Mouse (Mus musculus) MN1 (cell line): ENCODE results near the gene Celsr1.

Source experiments
- DNase-seq: peaks from one replicate; pipeline ENCODE4 v3.0.0-alpha.2; 2016; ENCODE audit warnings: low spot score

Gene Celsr1

DNA sequence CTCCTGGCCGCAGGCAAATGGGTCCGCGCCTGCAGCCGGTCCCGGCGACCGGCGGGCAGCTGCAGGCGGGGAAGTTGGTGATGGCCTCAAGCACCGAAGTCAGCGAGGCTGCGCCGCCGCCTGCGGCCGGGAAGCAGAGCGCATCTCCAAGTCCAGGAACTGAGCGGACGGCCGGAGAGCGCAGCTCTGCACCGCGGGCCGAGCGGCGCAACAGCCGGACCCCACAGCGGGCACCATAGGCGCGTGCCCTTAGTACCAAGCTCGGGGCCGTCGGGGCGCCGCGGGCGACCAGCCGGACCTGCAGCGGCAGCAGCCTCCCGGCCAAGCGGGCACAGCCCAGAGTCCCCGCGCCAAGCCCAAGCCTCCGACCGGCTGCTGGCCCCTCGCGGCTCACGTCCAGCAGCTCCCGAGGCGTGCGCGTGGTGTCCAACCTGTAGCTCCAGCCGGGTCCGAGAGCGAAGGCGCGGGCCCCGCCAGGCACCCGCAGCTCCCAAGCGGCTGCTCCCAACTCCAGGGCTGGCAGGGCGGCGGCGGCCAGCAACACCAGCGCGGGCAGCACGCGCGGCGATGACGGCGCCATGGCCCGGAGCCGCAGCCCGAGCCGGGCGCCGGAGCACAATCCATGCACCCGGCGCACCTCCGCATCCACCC, at the start of gene Celsr1:
Gene Celsr1 (minus strand): TSS at position 587 of the 651 bp plus-strand sequence.
- DNase-seq: no peak

- peak; percentile 71 for DNase-seq
Observed at GRCm38 (mm10) chr15:86083261-86083741, 49.7 kb upstream of the Celsr1 start.

GRCm38 (mm10) chr15:86082551-86082961, 49.0 kb upstream of the Celsr1 start:
- no peak for DNase-seq

DNA sequence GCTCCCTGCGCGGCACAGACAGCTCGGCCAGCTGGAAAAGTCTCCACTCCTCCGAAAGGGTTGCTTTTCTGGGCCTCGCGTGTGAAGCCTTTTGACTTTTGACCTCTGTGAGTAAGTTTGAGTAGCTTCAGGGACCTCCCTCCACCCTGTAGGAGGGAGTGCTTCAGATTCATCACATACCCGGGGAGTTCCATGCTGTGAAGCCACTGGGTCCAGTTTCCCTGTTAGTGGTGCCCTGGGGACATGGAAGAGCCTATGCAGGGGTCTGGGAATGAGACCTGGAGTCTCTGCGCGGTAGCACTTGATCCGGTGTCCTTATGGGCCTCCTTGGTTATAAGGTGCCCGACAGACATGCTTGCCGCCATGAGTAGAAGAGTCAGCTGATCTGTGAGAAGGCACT, 48.1 kb upstream of the Celsr1 start:
- DNase-seq: no peak

DNA sequence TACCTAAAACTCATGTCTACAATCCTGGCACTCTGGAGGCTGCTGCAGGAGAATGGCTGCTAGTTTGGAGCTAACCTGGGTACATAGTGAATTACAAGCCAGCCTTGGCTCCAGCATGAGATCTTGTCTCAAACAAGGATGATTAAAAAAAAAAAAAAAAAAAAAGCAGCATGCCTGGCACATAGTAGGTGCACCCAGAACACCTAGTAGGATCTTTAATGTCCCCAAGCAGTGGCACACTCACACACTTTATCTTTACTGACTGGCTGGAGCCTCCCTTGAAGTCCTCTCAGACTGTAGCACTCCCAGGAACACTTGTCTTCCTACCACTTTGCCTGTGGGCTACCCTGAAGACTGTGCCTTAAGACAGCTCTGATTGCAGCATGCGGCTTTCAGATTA, 46.8 kb upstream of the Celsr1 start:
- no peak for DNase-seq

DNA sequence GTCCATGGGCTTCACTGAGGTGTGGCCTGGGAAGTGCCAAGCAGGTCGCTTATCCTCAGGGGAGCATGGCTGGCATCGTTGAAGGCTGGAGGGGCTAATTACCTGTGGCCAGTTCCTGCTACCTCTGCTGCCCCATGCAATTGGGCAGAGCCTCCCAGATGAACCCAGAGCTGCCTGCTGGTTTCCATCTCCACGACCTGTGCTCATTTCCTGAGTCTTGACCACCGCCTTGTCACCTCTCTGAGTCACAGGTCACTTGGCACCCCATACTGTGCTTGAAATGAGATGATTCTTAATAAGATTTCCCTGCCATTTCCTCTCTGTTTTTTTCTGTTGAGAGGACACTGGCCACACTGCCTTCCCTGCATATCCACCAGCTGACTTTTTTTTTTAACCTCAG, 46.3 kb upstream of the Celsr1 start:
- DNase-seq: peak; percentile 83

GRCm38 (mm10) chr15:86079467-86079866, 45.9 kb upstream of the Celsr1 start:
- DNase-seq: no peak

- no peak for DNase-seq
Observed at GRCm38 (mm10) chr15:86078481-86079216, 45.1 kb upstream of the Celsr1 start.

GRCm38 (mm10) chr15:86077934-86078333, 44.4 kb upstream of the Celsr1 start:
- no peak for DNase-seq

DNA sequence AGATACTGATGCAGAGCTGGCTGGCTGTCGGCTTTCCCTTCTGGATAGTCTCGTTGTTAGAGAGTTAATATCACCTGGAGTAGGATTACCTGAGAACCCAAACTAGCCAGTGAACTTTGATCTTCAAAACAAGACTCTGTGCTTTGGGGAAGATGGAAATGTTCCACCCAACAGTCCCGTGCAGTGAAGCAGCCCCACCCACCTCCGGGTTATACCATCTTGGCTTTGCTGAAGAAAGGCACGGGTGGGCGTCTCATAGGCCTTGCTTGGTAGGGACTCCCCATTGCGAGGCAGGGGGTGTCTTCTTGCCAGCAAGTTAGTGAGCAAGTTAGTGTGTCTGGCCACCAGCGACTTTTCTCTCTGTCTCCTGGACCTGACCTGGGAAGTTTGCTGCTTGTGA, 42.8 kb upstream of the Celsr1 start:
- DNase-seq: no peak

DNA sequence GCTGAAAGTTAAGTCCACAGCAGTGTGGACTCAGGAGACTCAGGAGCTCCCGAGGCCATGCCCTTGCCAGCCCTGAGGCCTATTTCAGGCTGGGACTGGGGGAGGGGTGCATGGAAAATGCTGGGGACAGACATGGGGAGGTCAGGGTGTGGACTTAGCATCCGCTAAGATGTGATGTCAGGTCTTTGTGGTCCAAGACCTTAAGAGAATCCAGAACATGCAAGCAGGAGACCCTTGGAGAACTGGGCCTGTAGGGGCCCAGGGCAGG, 42.4 kb upstream of the Celsr1 start:
- DNase-seq: no peak

DNA sequence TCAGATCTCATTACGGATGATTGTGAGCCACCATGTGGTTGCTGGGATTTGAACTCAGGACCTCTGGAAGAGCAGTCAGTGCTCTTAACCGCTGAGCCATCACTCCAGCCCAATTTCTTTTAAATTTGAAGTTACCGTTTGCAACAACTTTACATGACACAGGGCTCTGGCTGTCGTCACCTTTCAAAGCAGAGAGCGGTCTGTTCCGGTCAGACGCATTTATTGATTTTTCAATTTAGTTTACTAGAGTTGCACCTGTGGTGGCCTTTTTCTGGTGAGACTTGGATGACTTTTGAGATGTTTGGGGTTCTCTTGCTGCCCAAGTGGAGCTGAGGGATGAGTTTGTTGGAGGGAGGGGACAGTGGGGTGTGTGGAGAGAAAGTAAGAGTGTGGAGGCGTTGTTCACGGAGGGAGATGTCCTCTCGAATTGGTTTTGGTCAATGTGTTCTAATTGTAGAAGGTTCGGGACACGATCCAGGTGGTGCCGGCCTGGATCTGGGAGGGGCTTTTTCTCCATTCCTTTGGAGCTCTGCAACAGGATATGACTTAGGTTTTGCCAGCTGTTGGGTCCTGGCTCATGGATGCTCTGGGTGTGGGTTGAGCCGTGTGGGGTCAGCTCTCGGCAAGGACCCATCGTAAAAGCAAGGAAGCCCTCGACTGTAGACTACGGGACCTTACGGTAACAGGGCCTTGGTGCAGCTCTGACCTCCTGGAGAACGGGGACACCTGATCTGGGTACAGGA, 41.9 kb upstream of the Celsr1 start:
- no peak for DNase-seq

GRCm38 (mm10) chr15:86074171-86074937, 40.8 kb upstream of the Celsr1 start:
- DNase-seq: no peak

DNA sequence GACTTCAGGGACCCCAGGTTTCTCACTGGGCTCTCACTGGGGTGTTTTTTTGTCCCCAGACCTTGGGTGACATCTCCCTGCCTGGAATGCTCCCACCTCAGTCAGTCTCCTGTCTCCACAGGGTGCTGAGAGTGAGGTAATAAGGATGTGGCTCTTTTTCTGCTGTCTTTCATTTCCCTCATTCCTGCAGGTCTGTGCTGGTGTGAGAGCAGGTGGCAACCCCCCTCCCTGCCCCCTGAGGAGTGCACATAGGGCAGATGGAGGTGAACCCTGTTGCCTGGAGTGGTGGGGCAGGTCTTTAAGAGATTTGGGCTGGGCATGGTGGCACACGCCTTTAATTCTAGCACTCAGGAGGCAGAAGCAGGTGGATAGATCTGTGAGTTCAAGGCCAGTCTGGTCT, 37.6 kb upstream of the Celsr1 start:
- DNase-seq: no peak

- no peak for DNase-seq
Observed at GRCm38 (mm10) chr15:86070368-86070767, 36.8 kb upstream of the Celsr1 start.

GRCm38 (mm10) chr15:86069011-86069791, 35.6 kb upstream of the Celsr1 start:
- no peak for DNase-seq

DNA sequence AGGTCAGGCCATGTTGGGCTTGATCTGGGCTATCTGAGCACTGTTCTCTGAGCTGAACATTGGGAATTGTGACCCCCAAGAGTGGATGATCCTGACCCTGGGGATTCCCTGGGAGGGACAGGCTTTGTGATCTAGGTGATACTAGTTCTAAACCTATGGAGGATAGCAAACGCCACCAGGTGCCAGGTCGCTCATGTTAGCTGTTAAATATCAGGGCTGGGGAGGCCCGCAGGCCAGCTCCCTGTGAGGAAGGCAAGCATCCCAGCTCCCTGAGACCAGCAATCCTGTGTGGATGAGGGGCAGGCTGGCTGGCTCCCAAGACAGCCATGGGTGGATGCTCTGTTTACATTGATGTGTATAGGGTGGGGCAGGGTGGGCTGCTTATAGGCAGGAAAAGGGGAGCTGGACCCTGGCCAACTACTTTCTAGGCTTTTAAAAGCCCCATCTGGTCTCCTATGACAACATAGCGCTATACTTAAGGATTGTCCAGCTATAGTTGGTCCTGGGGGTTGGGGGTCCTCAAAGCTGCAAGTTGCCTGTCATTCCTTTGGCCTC, 34.4 kb upstream of the Celsr1 start:
- DNase-seq: no peak

- peak; percentile 62 for DNase-seq
Observed at GRCm38 (mm10) chr15:86067581-86067910, 34.0 kb upstream of the Celsr1 start.

DNA sequence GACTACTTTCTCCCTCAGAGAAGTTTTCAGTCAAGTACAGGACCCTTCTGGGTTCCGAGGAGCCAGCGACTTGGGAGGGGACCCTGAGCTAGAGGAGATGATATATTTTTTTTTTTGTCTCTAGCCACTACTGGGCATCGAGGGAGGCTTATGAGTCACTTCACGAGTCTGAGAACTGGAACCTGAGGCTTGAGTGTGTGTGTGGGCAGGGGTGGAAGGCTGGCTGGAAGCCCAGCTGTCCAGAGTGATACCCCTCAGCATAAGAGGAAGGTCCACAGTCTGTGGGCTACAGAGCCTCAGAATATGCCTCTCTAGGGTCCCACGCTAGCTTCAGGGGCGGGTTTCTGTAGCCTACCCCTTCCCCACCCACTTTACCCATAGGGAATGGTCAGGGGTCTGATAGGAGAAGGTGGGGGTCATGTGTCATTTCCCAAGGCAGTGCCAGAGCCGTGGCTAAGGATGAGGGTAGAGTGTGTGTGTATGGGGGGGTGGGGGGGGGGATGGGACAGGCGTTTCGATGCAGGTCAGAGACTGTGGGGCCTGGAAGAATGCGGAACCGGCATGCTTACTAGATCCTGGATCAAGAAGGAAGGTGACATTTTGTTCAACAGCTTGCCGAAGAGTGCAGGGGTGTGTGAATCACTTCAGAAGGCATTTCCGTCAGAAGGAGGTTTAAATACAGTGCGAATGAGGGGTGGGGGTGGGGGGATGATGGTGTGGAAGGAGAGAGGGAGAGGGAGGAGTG, 33.4 kb upstream of the Celsr1 start:
- DNase-seq: peak; percentile 60

GRCm38 (mm10) chr15:86065367-86065766, 31.8 kb upstream of the Celsr1 start:
- DNase-seq: no peak

GRCm38 (mm10) chr15:86064850-86065229, 31.3 kb upstream of the Celsr1 start:
- no peak for DNase-seq
